Mouse (Mus musculus) spleen, adult 2 months (tissue): ENCODE data around the gene Nanos3.

ENCODE experiments used
- CTCF ChIP-seq: fragments of 200-500 bp; IDR thresholded peaks from 2 replicates; pipeline ENCODE4 v1.5.1; 2011; ENCODE audit warnings: mild to moderate bottlenecking, inconsistent platforms; ENCODE audit not compliant: insufficient read depth, insufficient read length, insufficient replicate concordance; ENCODE audit errors: extremely low read depth
- POLR2A ChIP-seq: fragments of 200-500 bp; IDR thresholded peaks from 2 replicates; pipeline ENCODE4 v1.6.1; 2011; ENCODE audit warnings: low read depth, low read length, inconsistent platforms

DNA sequence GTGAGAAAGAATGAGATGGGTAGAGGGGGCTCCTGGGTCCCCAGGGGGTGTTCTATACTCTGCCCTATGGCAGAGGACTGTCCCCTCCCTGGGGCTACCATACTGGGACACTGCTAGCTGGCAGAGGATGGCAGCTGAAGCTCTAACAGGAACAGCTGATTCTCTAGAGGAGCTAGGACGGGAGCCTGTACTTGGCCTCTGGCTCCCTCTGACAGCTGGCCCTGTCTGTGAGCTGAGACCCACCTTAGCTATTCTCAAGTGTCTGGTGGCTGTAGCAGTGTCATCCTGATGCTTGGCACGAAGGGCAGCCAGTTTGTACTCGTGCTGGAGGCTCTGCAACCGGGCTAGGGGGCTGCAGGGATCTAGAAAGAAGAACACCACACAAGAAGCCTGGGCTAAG is 44.2 kb downstream of the Nanos3 start:
- TF ChIP-seq CTCF, result no peak
- TF ChIP-seq POLR2A, result no peak
